Mouse (Mus musculus) midbrain, embryonic 16.5 days (tissue): Measurements from ENCODE around the gene Slc18b1. TPM values are rescaled to one million over a fixed set of nuclear protein-coding genes. Genes with fewer than 3 reads are reported as not detected.

Source experiments
- ATAC-seq: fragments of 200-750 bp; cut with Nextera tagmentation; 2 replicates; pipeline ENCODE4 v1.8.0; 2017; ENCODE audit warnings: moderate TSS enrichment
- H3K27ac ChIP-seq: fragments of 300-500 bp; sonication (generic); 2 replicates; pipeline ENCODE4 v1.5.1; 2014; ENCODE audit warnings: mild to moderate bottlenecking, low read length, mixed read lengths
- H3K27me3 ChIP-seq: fragments of 300-500 bp; sonication (generic); 2 replicates; pipeline ENCODE4 v1.6.1; 2014; ENCODE audit warnings: low read depth, low read length, mixed read lengths; ENCODE audit not compliant: control insufficient read depth, insufficient read depth
- H3K36me3 ChIP-seq: fragments of 300-500 bp; sonication (generic); 2 replicates; pipeline ENCODE4 v1.6.1; 2014; ENCODE audit warnings: mild to moderate bottlenecking, low read length, moderate library complexity, mixed read lengths; ENCODE audit not compliant: control insufficient read depth, insufficient read depth
- H3K4me1 ChIP-seq: fragments of 300-500 bp; sonication (generic); 2 replicates; pipeline ENCODE4 v1.6.1; 2014; ENCODE audit warnings: mild to moderate bottlenecking, low read length, mixed read lengths; ENCODE audit not compliant: control insufficient read depth, insufficient read depth
- H3K4me2 ChIP-seq: fragments of 300-500 bp; sonication (generic); 2 replicates; pipeline ENCODE4 v1.6.1; 2014; ENCODE audit warnings: mild to moderate bottlenecking, low read length, mixed read lengths
- H3K4me3 ChIP-seq: fragments of 300-500 bp; sonication (generic); 2 replicates; pipeline ENCODE4 v1.5.1; 2014; ENCODE audit warnings: low read depth, mild to moderate bottlenecking, low read length, moderate library complexity, mixed read lengths
- H3K9ac ChIP-seq: fragments of 300-500 bp; sonication (generic); 2 replicates; pipeline ENCODE4 v1.6.1; 2014; ENCODE audit warnings: low read depth, low read length, mixed read lengths
- H3K9me3 ChIP-seq: fragments of 300-500 bp; sonication (generic); replicated peaks from 2 replicates; pipeline ENCODE4 v1.6.1; 2014; ENCODE audit warnings: mild to moderate bottlenecking, low read length, mixed read lengths; ENCODE audit not compliant: control insufficient read depth, poor library complexity, severe bottlenecking
- WGBS: fragments of 180-500 bp; shearing (Covaris S2); extraction: QIAGEN DNeasy Blood & Tissue Kit; methylation state at CpG from one replicate; pipeline ENCODE4 v1.1.7; 2014; 5-methylcytosine and 5-hydroxymethylcytosine counted together
- polyA plus RNA-seq: library from polyadenylated mRNA; unstranded; fragments of >200 nt; fragmentation: Nextera tagmentation; extraction: Ambion mirVana; gene quantifications from 2 replicates; pipeline ENCODE4 v1.2.1, GENCODE M21; 2015

Gene Slc18b1
- polyA plus RNA-seq = 17.5 and 19.0 TPM in 2 replicates

DNA sequence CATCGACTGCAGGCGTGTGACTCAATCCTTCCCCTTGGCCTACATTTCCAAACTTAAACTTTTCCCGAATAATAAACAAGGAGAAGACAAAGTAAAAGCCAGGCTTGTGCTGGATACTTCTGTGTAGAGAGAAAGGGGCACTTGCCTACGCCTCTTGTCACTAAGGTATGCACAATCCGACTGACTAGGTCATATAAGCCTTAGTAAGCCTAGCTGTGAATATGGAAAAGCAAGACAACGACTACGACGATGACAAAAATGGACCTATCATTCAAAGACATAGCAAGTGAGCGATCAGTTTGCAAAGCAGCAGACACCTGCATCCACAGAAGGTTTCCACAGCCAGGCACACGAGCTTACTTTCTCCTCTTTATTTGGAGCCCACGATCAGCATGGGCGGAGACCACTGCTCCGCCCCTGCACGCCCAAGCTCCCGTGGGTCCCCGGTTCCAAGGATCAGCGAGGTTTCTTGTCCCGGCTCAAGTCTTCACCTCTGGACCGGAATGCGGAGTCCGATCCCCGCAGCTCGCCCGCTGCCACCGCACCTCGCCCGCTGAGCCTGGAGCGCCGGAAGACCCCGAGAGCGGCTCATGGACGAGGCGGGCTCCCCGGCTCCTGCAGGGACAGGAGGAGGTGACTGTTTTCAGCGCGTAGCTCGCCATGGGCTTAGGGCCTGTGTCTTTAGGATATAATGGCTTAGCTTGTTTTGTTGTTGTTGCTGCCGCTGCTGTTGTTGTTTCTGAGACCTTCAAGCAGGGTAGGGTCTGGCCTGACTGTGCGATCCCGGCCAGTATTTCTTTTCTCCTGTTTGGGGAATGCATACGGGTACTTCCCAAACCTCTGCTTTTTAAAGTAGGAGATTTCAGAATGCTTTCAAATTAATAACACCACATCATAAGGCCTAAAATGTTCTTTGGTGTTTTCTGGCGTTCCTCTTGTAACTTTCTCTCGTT lies at the start of gene Slc18b1:
Gene Slc18b1 (plus strand): TSS at position 436 of the 953 bp plus-strand sequence.
- ATAC-seq = peak; percentile 86
- Histone ChIP-seq H3K4me1 (peaks cover 18% of the 10 kb centered on the region), H3K9me3 (no peaks in the 10 kb centered on the region), H3K27me3 (no peaks in the 10 kb centered on the region), H3K4me3 (peak within 1 kb of the TSS; percentile 63), H3K27ac (peak within 1 kb of the TSS; percentile 34), H3K36me3 (peaks cover 3% of the 10 kb centered on the region; the same call in 1 of the 2 replicates), H3K4me2 (peak within 1 kb of the TSS; percentile 67), H3K9ac (peak within 1 kb of the TSS; percentile 92)
- 2% methylated on average over 43 of the region's 43 CpGs for WGBS

DNA sequence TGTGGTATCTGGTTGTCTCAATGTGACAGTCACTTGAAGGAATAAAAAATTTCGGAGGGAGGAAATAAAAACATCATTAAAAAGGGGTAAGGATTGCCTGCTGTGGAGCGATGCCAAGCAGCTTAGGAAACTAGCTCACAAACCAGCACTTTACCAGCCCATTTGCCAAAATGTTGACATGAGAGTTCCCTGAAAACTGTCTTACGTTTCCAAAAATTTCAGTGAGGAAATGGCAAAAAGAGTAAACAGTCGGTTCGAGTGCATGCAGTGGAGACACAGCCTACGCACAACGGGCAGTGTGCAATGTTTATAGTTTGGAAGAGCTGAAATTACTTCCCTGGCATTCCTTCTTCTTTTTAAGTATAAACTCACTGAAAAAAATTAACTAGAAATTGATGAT lies 42.6 kb upstream of the Slc18b1 start:
- Histone ChIP-seq H3K9me3 (no peaks in the 10 kb centered on the region), H3K27ac (no peak overlapping the region), H3K36me3 (no peaks in the 10 kb centered on the region), H3K9ac (no peak overlapping the region), H3K4me3 (no peak overlapping the region), H3K27me3 (no peaks in the 10 kb centered on the region), H3K4me2 (no peak overlapping the region), H3K4me1 (no peaks in the 10 kb centered on the region)
- no peak for ATAC-seq
- 85% methylated on average over 7 of the region's 7 CpGs for WGBS

DNA sequence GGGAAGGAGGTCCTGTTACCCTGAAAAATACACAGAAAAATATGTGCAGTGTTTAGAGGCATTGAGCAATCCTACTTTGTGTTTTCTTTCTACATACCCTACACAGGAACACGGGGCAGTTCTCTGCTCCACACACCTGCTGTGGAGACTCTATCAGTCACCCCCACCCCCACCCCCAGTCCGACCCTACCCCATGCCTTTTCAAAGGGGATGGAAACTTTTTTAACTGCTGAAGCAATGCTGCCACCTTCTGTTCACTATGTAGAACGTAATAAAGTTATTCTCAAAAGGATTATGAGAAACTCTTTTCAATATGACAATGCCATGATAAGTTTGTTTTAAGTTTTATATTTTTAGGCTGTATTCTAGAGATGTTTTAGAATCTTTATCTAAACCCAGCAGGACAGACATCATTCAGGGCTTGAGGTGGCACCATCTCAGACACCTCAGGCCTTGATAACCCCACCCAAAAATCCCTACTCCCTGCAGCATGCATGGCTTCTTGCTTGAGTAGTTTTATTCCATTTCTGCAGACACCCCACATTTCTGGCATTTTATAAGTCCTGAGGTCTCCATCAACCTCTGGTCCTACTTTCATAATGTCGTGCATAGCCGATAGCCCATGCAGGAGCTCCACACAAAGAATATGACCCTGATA lies 19.4 kb upstream of the Slc18b1 start:
- peak; percentile 69 for ATAC-seq
- Histone ChIP-seq H3K27ac (no peak overlapping the region), H3K4me1 (no peaks in the 10 kb centered on the region), H3K9me3 (no peaks in the 10 kb centered on the region), H3K9ac (no peak overlapping the region), H3K36me3 (no peaks in the 10 kb centered on the region), H3K4me3 (no peak overlapping the region), H3K4me2 (no peak overlapping the region), H3K27me3 (no peaks in the 10 kb centered on the region)
- 33% methylated on average over 5 of the region's 5 CpGs for WGBS

DNA sequence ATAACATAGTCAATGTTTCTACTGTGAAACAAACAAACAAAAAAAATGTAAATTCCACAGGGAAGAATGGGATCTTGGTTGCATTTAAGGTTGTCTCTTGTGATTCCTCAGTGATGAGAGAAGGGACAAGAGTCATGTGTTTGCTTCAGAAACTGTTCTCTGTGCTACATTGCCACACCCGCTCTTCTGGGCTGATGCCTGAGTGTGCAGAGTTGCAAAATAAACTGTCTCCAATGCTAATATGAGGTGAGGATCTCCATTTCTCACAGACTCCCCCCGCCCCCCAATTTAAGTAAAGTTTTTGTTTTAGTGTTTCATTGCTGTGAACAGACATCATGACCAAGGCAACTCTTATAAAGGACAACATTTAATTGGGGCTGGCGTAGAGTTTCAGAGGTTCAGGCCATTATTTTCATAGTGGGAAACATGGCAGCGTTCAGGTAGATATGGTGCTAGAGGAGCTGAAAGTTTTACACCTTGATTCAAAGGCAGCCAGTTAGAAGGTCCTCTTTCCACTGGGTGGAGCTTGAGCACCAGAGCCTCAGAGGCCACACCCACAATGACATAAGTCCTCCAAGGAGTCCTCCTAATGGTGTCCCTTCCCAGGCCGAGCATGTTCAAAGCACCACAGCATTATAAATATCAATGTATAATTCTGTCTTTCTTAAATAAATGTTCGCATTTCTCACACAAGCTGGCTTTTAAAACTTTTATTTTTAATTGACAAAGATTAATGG lies 16.1 kb upstream of the Slc18b1 start:
- Histone ChIP-seq H3K4me1 (peaks cover 5% of the 10 kb centered on the region), H3K9ac (no peak overlapping the region), H3K9me3 (no peaks in the 10 kb centered on the region), H3K4me3 (no peak overlapping the region), H3K27ac (no peak overlapping the region), H3K27me3 (no peaks in the 10 kb centered on the region), H3K4me2 (no peak overlapping the region), H3K36me3 (peaks cover 4% of the 10 kb centered on the region)
- ATAC-seq = no peak
- WGBS = 94% methylated on average over 6 of the region's 6 CpGs

DNA sequence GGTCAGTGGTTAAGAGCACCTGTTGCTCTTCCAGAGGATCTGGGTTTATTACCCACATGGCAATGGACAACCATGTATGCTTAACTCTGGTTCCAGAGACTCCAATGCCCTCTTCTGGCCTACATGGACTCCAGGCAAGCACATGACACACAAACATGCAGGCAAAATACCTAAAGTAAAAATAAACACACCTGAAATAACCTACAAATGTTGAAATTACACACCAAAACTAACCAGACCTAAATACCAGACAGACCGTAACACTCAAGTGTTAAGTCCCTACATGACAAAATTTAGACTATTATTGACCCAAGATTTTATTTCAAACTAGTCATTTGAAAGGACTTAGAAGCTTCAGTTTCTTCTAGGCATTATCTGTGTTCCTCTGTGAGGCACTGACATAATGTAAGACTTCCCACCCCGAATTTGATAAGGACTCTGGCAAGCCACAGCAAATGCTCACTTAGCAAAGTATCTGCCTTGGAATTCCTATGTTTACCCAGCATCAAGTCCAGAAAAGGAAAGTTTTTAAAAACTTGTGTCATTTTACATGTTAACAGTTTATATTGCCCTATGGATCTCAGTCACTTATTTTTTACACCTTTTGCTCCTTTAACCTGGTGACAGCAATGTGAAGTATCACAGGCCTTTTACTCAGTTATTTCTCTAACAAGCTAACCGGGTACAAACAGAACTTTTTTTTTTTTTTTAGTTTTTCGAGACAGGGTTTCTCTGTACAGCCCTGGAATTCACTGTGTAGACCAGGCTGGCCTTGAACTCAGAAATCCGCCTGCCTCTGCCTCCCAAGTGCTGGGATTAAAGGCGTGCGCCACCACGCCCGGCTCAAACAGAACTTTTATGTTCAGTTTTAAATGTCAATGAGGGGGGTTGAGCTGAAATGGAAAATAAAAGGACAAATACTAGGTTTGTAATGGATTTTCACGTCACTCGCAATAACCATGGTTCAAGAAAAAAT lies 14.7 kb upstream of the Slc18b1 start:
- Histone ChIP-seq H3K4me1 (peaks cover 14% of the 10 kb centered on the region), H3K36me3 (peaks cover 7% of the 10 kb centered on the region), H3K27ac (no peak overlapping the region), H3K9ac (no peak overlapping the region), H3K9me3 (no peaks in the 10 kb centered on the region), H3K4me2 (no peak overlapping the region), H3K27me3 (no peaks in the 10 kb centered on the region), H3K4me3 (no peak overlapping the region)
- WGBS = 83% methylated on average over 11 of the region's 11 CpGs
- no peak for ATAC-seq

DNA sequence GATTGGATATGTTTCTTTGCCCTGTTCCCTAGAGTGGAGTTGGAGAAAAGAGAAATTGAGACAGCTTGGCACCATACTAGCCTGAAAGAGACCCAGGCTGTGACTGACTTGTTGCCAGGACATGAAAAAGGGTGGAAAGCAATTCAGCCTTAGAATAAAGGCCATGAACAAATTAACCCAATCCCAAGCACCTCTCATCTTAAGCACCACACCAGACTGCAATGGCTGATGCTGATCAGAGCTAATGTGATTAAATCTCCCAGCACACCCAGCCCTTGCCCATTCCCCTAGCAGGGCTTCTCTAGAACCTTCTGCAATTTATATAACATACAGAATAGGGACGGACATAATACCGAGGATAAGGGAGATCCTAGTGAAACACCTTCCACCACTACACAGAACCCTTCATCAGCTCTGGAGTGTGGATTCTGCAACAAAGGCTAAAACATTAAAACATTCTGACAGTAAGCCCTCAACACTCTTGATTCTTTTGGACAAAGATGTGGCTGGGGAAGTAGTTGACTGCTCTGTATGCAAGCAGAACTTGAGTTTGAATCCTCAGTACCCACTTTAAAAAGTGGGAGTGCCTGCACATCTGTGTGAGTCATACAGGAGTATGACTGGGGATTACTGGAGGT lies 13.8 kb upstream of the Slc18b1 start:
- H3K27ac ChIP-seq = no peak overlapping the region
- WGBS = 33% methylated on average over 2 of the region's 2 CpGs

DNA sequence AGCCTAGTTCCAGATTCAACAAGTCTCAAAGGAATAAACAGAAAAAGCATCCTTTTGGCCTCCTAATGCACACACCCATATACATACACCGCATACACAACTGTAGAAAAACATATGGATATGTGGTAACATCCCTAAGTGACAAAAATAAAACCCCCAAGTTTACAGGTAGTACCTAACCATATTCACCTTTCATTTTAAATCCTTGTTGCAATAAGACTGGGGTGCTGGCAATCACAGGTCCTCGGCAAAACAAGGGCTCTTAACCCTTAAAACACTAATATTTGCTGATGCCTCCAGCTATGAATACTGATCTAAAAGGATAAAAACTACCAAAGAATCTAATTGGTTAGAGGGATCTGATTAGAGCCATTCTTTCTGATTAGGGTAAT lies 13.3 kb upstream of the Slc18b1 start:
- no peak overlapping the region for H3K4me3 ChIP-seq
- H3K4me1 ChIP-seq = peaks cover 20% of the 10 kb centered on the region
- H3K9me3 ChIP-seq = no peaks in the 10 kb centered on the region
- no peaks in the 10 kb centered on the region for H3K27me3 ChIP-seq
- H3K36me3 ChIP-seq = peaks cover 7% of the 10 kb centered on the region
- H3K27ac ChIP-seq = no peak overlapping the region
- no peak for ATAC-seq
- no peak overlapping the region for H3K4me2 ChIP-seq
- no peak overlapping the region for H3K9ac ChIP-seq
- 24% methylated on average over 2 of the region's 2 CpGs for WGBS

More for the DNA sequence above, 13.8 kb upstream of the Slc18b1 start:
- Histone ChIP-seq H3K4me1 (peaks cover 15% of the 10 kb centered on the region), H3K4me2 (no peak overlapping the region), H3K4me3 (no peak overlapping the region), H3K36me3 (peaks cover 7% of the 10 kb centered on the region), H3K9me3 (no peaks in the 10 kb centered on the region), H3K27me3 (no peaks in the 10 kb centered on the region), H3K9ac (no peak overlapping the region)
- ATAC-seq = no peak

DNA sequence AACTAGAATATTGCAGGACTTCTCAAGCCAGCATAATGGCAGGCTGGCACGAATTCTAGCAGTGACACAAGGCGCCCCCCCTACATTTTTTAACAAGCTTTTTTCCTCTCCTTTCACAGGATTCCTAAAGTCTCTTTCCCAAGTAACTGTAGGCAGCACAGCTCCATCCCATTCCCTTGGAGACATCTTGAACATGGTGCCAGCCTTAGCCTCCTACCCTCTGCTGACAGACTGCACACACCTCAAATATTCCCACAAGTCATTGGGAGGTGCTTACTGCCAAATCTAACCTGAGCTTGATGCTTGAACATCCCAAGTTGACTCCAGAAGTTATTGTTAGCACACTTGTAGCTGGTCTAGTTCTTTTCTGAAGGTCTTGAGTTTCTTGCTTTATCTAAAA lies 12.7 kb upstream of the Slc18b1 start:
- no peaks in the 10 kb centered on the region for H3K27me3 ChIP-seq
- H3K4me1 ChIP-seq = peaks cover 20% of the 10 kb centered on the region
- no peak for ATAC-seq
- H3K9ac ChIP-seq = no peak overlapping the region
- peaks cover 7% of the 10 kb centered on the region for H3K36me3 ChIP-seq
- no peak overlapping the region for H3K27ac ChIP-seq
- H3K4me3 ChIP-seq = no peak overlapping the region
- no peaks in the 10 kb centered on the region for H3K9me3 ChIP-seq
- 31% methylated on average over 2 of the region's 2 CpGs for WGBS
- no peak overlapping the region for H3K4me2 ChIP-seq
